Mouse (Mus musculus) CH12.LX (cell line): ENCODE data around the gene Kirrel3. TPM values are rescaled to one million over a fixed set of nuclear protein-coding genes. Genes with fewer than 3 reads are reported as not detected.

Experiments used
- DNase-seq: peaks from one replicate; pipeline ENCODE4 v3.0.0-alpha.2; 2013; ENCODE audit errors: extremely low read depth
- H3K27ac ChIP-seq: 2 replicates; pipeline ENCODE4 v1.5.1; 2012; ENCODE audit warnings: low read depth, mild to moderate bottlenecking, control low read depth, moderate library complexity; ENCODE audit not compliant: insufficient read depth
- H3K27me3 ChIP-seq: replicated peaks from 2 replicates; pipeline ENCODE3; 2012; ENCODE audit warnings: inconsistent platforms
- H3K36me3 ChIP-seq, 2 experiments: replicated peaks in 1 of 2; 2 replicates each; pipeline versions ENCODE3 to v1.6.1; 2012; ENCODE audit warnings: inconsistent platforms in 1 of 2, low read length in 1 of 2, mild to moderate bottlenecking in 1 of 2, mixed read lengths in 1 of 2, moderate library complexity in 1 of 2; ENCODE audit not compliant: control insufficient read depth in 1 of 2, insufficient read depth in 1 of 2
- H3K4me1 ChIP-seq, 2 experiments: 2 replicates each; pipeline ENCODE4 v1.6.1; 2012; ENCODE audit warnings: inconsistent platforms in 1 of 2, moderate library complexity in 1 of 2; ENCODE audit not compliant: insufficient read depth in 2 of 2, control insufficient read depth in 1 of 2
- H3K4me2 ChIP-seq: 2 replicates; pipeline ENCODE4 v1.6.1; 2012; ENCODE audit warnings: low read depth, mild to moderate bottlenecking, control low read depth; ENCODE audit not compliant: poor library complexity, insufficient read depth, severe bottlenecking
- H3K4me3 ChIP-seq, 3 experiments: fragments of 150-350 bp in 1 of 3; sonication (generic) in 1 of 3; replicated peaks in 1 of 3; 2 replicates each; pipeline versions ENCODE3 to v1.5.1; 2011 to 2012; ENCODE audit warnings: low read depth in 2 of 3, low read length in 2 of 3, mild to moderate bottlenecking in 2 of 3, moderate library complexity in 2 of 3, control low read depth in 1 of 3, improper control_type of control experiment in 1 of 3, inconsistent platforms in 1 of 3, mixed read lengths in 1 of 3; ENCODE audit not compliant: poor library complexity in 1 of 3
- H3K79me2 ChIP-seq: replicated peaks from 2 replicates; pipeline ENCODE4 v1.6.1; 2012; ENCODE audit warnings: mild to moderate bottlenecking, moderate library complexity; ENCODE audit not compliant: control insufficient read depth, poor library complexity, insufficient read depth, severe bottlenecking; ENCODE audit errors: extremely low read depth
- H3K9ac ChIP-seq: 2 replicates; pipeline ENCODE4 v1.6.1; 2012; ENCODE audit warnings: low read depth, mild to moderate bottlenecking, control low read depth, moderate library complexity; ENCODE audit not compliant: insufficient read depth
- H3K9me3 ChIP-seq: replicated peaks from 2 replicates; pipeline ENCODE3; 2012; ENCODE audit warnings: low read length, inconsistent platforms, mixed read lengths
- CTCF ChIP-seq, 2 experiments: IDR thresholded peaks in 1 of 2; conservative IDR thresholded peaks in 1 of 2; 2 replicates each; pipeline ENCODE4 v1.5.1; 2011 to 2012; ENCODE audit warnings: low read depth in 2 of 2, low read length in 2 of 2, improper control_type of control experiment in 1 of 2, inconsistent platforms in 1 of 2, mild to moderate bottlenecking in 1 of 2, moderate library complexity in 1 of 2
- E2F4 ChIP-seq: IDR thresholded peaks from 2 replicates; pipeline ENCODE4 v1.6.1; 2011; ENCODE audit warnings: low read depth, low read length, improper control_type of control experiment; ENCODE audit not compliant: insufficient replicate concordance
- EP300 ChIP-seq: IDR thresholded peaks from 2 replicates; pipeline ENCODE4 v1.6.1; 2011; ENCODE audit warnings: low read length, improper control_type of control experiment
- ETS1 ChIP-seq: conservative IDR thresholded peaks from 2 replicates; pipeline ENCODE4 v1.6.1; 2012; ENCODE audit warnings: low read depth, mild to moderate bottlenecking, inconsistent platforms, low read length, improper control_type of control experiment, moderate library complexity
- HCFC1 ChIP-seq: IDR thresholded peaks from 2 replicates; pipeline ENCODE4 v1.6.1; 2012; ENCODE audit warnings: low read depth, mild to moderate bottlenecking, inconsistent platforms, low read length, improper control_type of control experiment
- JUND ChIP-seq: conservative IDR thresholded peaks from 2 replicates; pipeline ENCODE4 v1.6.1; 2011; ENCODE audit warnings: low read depth, low read length, improper control_type of control experiment
- KAT2A ChIP-seq: IDR thresholded peaks from 2 replicates; pipeline ENCODE4 v1.6.1; 2012; ENCODE audit warnings: low read length, improper control_type of control experiment, inconsistent platforms; ENCODE audit not compliant: insufficient replicate concordance
- MAFK ChIP-seq: IDR thresholded peaks from 2 replicates; pipeline ENCODE4 v1.6.1; 2011; ENCODE audit warnings: low read length, improper control_type of control experiment; ENCODE audit not compliant: insufficient replicate concordance
- MAX ChIP-seq: IDR thresholded peaks from 2 replicates; pipeline ENCODE4 v1.6.1; 2011; ENCODE audit warnings: low read length, improper control_type of control experiment
- MAZ ChIP-seq: IDR thresholded peaks from 2 replicates; pipeline ENCODE4 v1.6.1; 2012; ENCODE audit warnings: low read depth, mild to moderate bottlenecking, inconsistent platforms, low read length, improper control_type of control experiment, moderate library complexity
- MEF2A ChIP-seq: IDR thresholded peaks from 2 replicates; pipeline ENCODE4 v1.6.1; 2014; ENCODE audit warnings: low read depth, mild to moderate bottlenecking, inconsistent platforms, low read length, improper control_type of control experiment, borderline replicate concordance
- MYC ChIP-seq: IDR thresholded peaks from 2 replicates; pipeline ENCODE4 v1.6.1; 2011; ENCODE audit warnings: low read depth, mild to moderate bottlenecking, improper control_type of control experiment, low read length
- NELFE ChIP-seq: IDR thresholded peaks from 2 replicates; pipeline ENCODE4 v1.6.1; 2011; ENCODE audit warnings: low read depth, low read length, improper control_type of control experiment
- NRF1 ChIP-seq: IDR thresholded peaks from 2 replicates; pipeline ENCODE4 v1.6.1; 2014; ENCODE audit warnings: low read depth, mild to moderate bottlenecking, inconsistent platforms, low read length, improper control_type of control experiment, moderate library complexity
- POLR2A ChIP-seq: IDR thresholded peaks from 2 replicates; pipeline ENCODE4 v1.6.1; 2011; ENCODE audit warnings: low read depth, mild to moderate bottlenecking, improper control_type of control experiment, low read length
- POLR2AphosphoS2 ChIP-seq: IDR thresholded peaks from 2 replicates; pipeline ENCODE4 v1.6.1; 2011; ENCODE audit warnings: low read depth, low read length, improper control_type of control experiment
- RAD21 ChIP-seq: IDR thresholded peaks from 2 replicates; pipeline ENCODE4 v1.6.1; 2011; ENCODE audit warnings: low read depth, mild to moderate bottlenecking, low read length, improper control_type of control experiment, moderate library complexity
- RCOR1 ChIP-seq: conservative IDR thresholded peaks from 2 replicates; pipeline ENCODE4 v1.6.1; 2012; ENCODE audit warnings: low read depth, mild to moderate bottlenecking, inconsistent platforms, low read length, improper control_type of control experiment
- SMC3 ChIP-seq: IDR thresholded peaks from 2 replicates; pipeline ENCODE4 v1.6.1; 2011; ENCODE audit warnings: low read depth, low read length, improper control_type of control experiment
- USF1 ChIP-seq: IDR thresholded peaks from 2 replicates; pipeline ENCODE4 v1.6.1; 2014; ENCODE audit warnings: low read depth, mild to moderate bottlenecking, inconsistent platforms, low read length, improper control_type of control experiment
- USF2 ChIP-seq: conservative IDR thresholded peaks from 2 replicates; pipeline ENCODE4 v1.6.1; 2011; ENCODE audit warnings: low read depth, low read length, improper control_type of control experiment
- ZC3H11A ChIP-seq: IDR thresholded peaks from 2 replicates; pipeline ENCODE4 v1.6.1; 2012; ENCODE audit warnings: low read depth, mild to moderate bottlenecking, inconsistent platforms, low read length, improper control_type of control experiment
- ZKSCAN1 ChIP-seq: IDR thresholded peaks from 2 replicates; pipeline ENCODE4 v1.6.1; 2012; ENCODE audit warnings: low read depth, inconsistent platforms, low read length, improper control_type of control experiment, borderline replicate concordance
- ZMIZ1 ChIP-seq: IDR thresholded peaks from 2 replicates; pipeline ENCODE4 v1.6.1; 2012; ENCODE audit warnings: low read depth, mild to moderate bottlenecking, inconsistent platforms, low read length, improper control_type of control experiment
- ZNF384 ChIP-seq: IDR thresholded peaks from 2 replicates; pipeline ENCODE4 v1.6.1; 2012; ENCODE audit warnings: low read depth, low read length, improper control_type of control experiment, inconsistent platforms
- dilution Hi-C: fragments of 300-500 bp; cut with MboI; formaldehyde crosslinking; loops from 2 replicates; pipeline ENCODE4 v1.14.3; 2020; ENCODE audit warnings: low sequenced_read_pairs; ENCODE audit not compliant: extremely low pct_unique_long_range_greater_than_20kb, extremely low pct_ligation_motif_present
- in situ Hi-C: fragments of 300-500 bp; cut with MboI; formaldehyde crosslinking; loops from 3 replicates; pipeline ENCODE4 v1.14.3; 2019; ENCODE audit warnings: low sequenced_read_pairs, low pct_ligation_motif_present, low pct_unique_long_range_greater_than_20kb, mixed read lengths
- polyA plus RNA-seq: library from polyadenylated mRNA; unstranded; fragments of >175 nt; gene quantifications from 2 replicates; pipeline ENCODE4 v1.2.1, GENCODE M21; 2012; ENCODE audit warnings: low read depth; ENCODE audit not compliant: insufficient read length
- total RNA-seq, 2 experiments: library from RNA; depleted of rRNA; stranded (reverse); fragments of 300-350 nt in 1 of 2; fragments of >200 nt in 1 of 2; gene quantifications; 2 replicates each; pipeline ENCODE4 v1.2.3; 2012 to 2014

Gene Kirrel3
- total and polyA plus RNA-seq, 3 experiments, result not detected

GRCm38 (mm10) chr9:34498126-34498525, 12.4 kb downstream of the Kirrel3 start:
- no peak for TF ChIP-seq MYC
- TF ChIP-seq ZC3H11A, result no peak
- no peak for TF ChIP-seq MAZ
- no peak for TF ChIP-seq NRF1
- no peak for TF ChIP-seq ZKSCAN1
- no peak for TF ChIP-seq KAT2A
- TF ChIP-seq NELFE, result no peak
- no peak for TF ChIP-seq EP300
- no peak for TF ChIP-seq ZMIZ1
- no peak for TF ChIP-seq MAX
- no peak for TF ChIP-seq E2F4
- TF ChIP-seq JUND, result no peak
- no peak for TF ChIP-seq ETS1
- TF ChIP-seq MAFK, result no peak
- TF ChIP-seq MEF2A, result no peak
- TF ChIP-seq ZNF384, result no peak
- TF ChIP-seq RCOR1, result no peak
- no peak for TF ChIP-seq HCFC1
- TF ChIP-seq, all 38 proteins: peak for 0
- Histone ChIP-seq H3K36me3 (no peaks in the 10 kb centered on the region), H3K79me2 (no peaks in the 10 kb centered on the region), H3K27ac (no peak overlapping the region), H3K4me1 (no peaks in the 10 kb centered on the region), H3K4me2 (no peak overlapping the region), H3K9me3 (no peaks in the 10 kb centered on the region), H3K27me3 (peaks cover 76% of the 10 kb centered on the region), H3K9ac (no peak overlapping the region), H3K4me3 (no peak overlapping the region)
- in situ Hi-C loops (loop anchor here (10.0 to 25.0 kb wide), 2 partner anchors 257 to 514 kb away; no protein-coding TSS in a partner anchor), dilution Hi-C loops (no loop called here)
- no peak for DNase-seq

- H3K9ac ChIP-seq, result no peak overlapping the region
- no peak overlapping the region for H3K4me3 ChIP-seq
- H3K27me3 ChIP-seq, result peaks cover 75% of the 10 kb centered on the region
- H3K4me1 ChIP-seq, result no peaks in the 10 kb centered on the region
- in situ Hi-C loops (loop anchor here (10.0 to 25.0 kb wide), 2 partner anchors 256 to 514 kb away; no protein-coding TSS in a partner anchor), dilution Hi-C loops (no loop called here)
- H3K36me3 ChIP-seq, result no peaks in the 10 kb centered on the region
- TF ChIP-seq USF2 (no peak), USF1 (no peak), JUND (no peak), RAD21 (peak; percentile 83), POLR2AphosphoS2 (no peak), ZC3H11A (0 out of 2 replicates have a peak, but pooled peaks have one; percentile 6), SMC3 (peak; percentile 75), POLR2A (no peak), CTCF (conservative IDR thresholded peaks at IDR 0.05 in 1 of 2, IDR thresholded peaks at IDR 0.05 in 1 of 2; ENCODE audit: low read depth in 2 of 2, low read length in 2 of 2) (peak; percentile 62 to 87)
- no peaks in the 10 kb centered on the region for H3K79me2 ChIP-seq
- H3K9me3 ChIP-seq, result no peaks in the 10 kb centered on the region
- no peak overlapping the region for H3K27ac ChIP-seq
- peak; percentile 61 for DNase-seq
- no peak overlapping the region for H3K4me2 ChIP-seq
These were observed 13.0 kb downstream of the Kirrel3 start for GRCm38 (mm10) chr9:34498651-34499050.
